Mouse (Mus musculus) embryo, embryonic 10.5 days (tissue): ENCODE measurements around the gene 9030025P20Rik.
"Not testable (repeated sequence)": the region's sequence is repeated elsewhere in the genome, so short reads cannot be mapped to it uniquely, and the experiment has no call there.

Source experiments
- DNase-seq: peaks from one replicate; pipeline ENCODE4 v3.0.0-alpha.2; 2015; ENCODE audit warnings: low spot score

9030025P20Rik gene

DNA sequence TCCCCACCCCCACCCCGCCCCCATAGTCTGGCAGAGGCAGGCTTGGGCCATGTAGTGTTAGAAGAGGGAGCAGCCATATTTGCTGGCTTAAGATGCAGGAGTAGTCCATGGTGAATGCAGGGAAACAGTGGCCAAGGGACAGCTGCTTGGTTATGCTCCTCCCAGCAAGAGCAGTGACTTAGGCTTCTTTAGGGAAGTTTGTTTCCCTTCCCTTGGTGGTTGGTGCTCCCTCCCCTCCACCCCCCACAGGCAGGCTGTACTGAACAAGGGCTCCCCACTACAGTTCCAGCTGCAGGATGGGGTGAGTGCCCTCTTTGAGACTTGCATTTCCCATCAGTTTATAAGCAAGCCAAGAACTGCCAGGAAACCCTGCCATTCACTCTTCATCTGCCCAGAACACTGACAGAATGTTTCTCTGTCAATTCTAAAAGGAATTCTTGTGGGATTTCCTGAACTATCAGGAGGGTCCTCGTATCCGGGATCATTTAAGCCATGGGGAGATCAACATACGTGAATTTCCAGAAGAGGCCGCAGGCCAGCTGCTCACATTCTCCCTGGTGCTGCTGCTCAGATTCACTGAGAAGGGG is 11.9 kb downstream of the 9030025P20Rik start:
- not testable (repeated sequence) for DNase-seq

DNA sequence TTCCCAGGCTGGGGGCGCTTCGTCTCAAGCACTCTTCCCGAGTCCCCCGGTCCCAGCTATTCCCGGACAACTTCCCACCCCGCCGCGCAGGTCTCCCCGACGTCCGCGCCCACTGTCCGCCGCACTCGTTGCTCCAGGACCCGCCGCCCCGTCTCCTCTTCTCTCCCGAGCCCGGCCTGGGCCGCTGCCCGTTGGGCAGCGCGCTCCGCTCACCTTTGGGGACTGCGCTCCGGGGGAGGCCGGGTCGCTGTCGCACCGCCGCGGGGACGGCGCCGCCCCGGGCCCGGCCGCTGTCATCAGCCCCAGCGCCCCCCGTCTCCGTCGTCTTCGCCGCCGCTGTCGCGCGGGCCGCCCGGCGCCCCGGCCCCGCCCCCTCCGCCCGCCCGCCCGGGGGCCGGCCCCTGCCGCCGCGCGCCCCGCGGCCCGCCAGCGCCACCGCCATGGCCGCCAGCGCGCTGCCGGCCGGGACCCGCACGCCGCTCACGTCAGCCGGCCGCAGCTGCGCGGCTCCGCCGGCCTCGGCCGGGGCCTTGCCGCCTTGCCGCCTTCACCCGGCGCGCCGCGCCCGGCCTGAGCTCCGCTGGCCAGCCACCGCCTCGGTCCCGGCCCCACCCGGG is 14.4 kb downstream of the 9030025P20Rik start:
- not testable (repeated sequence) for DNase-seq

DNA sequence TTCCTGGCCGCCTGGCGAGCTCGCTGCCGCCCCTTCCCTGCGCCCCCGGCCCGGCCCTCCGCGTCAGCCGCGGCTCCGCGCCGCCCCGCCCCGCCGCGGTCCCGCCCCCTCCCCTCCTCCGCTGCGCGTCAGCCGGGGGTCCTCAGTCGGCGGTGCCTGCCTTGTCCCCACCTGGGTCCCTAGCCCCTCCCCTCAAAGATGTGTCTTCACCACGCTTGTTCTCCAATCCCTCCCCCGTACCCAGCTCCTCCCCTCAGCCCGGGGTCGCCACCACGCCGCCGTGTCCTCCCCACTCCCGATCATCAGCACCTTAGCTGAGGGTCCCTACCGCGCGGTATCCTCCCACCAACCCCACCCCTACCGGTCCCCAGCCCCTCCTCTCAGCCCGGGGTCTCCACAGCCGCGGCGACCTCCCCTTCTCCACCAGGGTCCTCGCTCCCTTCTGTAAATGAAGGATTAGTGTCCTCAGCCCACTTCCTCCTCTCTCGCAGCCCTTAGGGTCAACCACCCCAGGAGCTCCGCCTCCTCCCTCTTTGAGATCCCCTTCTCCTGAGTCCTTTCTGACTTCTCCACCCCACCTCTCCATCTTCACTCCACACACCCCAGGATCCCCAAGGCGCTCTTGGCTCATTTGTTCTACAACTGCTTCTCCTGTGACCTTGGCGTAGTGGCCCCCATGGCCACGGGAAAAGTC is 15.0 kb downstream of the 9030025P20Rik start:
- DNase-seq = not testable (repeated sequence)

DNA sequence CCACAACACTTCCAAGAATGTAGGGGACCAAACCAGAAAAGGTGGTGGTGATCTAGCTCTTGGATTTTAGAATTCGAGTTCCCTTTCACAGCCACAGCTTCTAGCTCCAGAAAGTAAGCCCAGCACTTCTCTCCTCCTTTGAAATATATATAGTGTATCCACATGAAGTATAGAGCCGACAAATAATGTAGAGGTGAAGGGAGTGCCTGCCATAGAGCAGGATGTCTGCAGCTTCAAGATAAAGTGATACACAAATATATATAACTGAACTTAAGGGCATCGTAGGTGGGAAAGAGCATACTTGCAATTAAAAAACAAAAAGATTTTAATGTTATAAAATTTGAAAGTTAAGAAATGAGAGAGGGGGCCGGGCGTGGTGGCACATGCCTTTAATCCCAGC is 15.9 kb downstream of the 9030025P20Rik start:
- DNase-seq = not testable (repeated sequence)

DNA sequence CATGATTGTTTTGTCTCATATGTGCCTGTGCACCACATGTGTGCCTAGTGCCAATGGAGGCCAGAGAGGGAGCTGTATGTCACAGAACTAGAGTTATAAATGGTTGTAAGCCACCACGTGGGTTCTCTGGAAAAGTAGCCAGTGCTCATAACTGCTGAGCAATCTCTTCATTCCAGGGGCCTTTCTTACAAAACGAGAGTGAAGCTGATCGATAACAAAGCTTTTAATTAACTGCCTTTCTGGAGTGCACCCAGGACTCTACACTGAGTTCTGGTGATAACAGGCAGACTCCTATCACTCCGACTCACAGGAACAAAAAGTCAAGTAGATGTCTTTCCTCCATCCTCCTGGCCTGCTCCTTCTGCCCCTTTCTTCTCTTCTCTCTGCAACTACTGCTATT is 21.8 kb downstream of the 9030025P20Rik start:
- not testable (repeated sequence) for DNase-seq

DNA sequence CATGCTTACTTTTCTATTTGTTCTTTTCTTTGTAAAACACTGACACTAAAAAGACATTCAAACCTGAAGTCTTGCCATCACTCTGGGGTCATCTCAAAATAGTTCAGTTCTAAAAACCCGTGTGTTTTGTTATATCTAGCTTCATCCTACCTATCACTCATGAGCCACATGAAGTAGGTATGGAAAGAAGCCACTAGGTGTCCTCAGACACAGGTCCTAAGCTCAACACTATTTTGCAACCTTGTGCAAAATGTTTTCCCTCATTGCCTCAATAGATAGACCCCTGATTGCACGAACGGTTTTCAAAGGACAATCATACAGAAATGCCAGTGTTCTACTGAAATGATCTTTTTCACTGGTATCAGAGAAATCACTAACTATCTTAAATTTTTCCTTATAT is 30.8 kb downstream of the 9030025P20Rik start:
- DNase-seq = not testable (repeated sequence)

DNA sequence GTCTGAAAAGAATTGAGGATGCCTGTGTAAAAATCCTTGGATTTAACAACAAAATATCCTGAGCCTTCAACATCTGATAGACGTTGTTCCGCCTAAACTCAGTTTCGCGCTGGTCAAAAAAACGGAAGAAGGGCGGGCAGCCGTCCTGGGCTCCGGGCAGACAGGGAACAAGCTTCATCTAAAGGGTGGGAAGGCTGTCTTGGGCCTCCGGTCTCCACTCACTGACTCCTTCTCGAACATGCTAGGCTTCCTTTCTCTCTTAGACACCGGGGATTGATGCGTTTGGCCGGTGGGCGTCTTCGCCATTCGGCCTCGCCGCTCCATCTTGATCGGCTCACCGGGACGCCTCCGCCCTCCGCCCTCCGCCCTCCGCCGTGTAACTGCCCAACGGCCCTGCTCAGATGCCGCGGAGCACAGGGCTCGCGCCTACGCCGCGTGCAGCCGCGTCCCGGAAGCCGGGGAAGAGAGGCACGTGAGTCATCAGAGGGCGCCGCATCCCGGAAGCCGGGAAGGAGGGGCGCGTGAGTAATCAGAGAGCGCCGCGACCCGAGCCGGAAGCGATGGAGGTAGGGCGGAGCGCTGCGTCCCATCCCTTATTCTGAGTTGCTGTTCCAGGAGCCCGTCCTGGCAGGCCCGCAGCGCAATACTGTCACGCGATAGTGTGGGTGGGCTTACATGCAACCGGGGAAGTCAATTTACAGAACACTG is 31.6 kb downstream of the 9030025P20Rik start, which contains the start of gene Gm3435:
TSS of gene Gm3435 (plus strand) at position 471 of the 708 bp plus-strand sequence.
- DNase-seq = not testable (repeated sequence)

DNA sequence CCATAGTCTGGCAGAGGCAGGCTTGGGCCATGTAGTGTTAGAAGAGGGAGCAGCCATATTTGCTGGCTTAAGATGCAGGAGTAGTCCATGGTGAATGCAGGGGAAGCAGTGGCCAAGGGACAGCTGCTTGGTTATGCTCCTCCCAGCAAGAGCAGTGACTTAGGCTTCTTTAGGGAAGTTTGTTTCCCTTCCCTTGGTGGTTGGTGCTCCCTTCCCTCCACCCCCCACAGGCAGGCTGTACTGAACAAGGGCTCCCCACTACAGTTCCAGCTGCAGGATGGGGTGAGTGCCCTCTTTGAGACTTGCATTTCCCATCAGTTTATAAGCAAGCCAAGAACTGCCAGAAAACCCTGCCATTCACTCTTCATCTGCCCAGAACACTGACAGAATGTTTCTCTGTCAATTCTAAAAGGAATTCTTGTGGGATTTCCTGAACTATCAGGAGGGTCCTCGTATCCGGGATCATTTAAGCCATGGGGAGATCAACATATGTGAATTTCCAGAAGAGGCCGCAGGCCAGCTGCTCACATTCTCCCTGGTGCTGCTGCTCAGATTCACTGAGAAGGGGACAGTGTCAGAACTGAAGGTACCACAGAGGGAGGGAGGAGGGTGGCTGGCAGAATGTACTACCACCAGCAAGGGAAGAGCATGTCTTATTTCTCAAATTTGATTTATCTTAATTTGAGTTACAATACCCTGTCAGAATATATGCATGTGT is 43.4 kb downstream of the 9030025P20Rik start:
- not testable (repeated sequence) for DNase-seq

DNA sequence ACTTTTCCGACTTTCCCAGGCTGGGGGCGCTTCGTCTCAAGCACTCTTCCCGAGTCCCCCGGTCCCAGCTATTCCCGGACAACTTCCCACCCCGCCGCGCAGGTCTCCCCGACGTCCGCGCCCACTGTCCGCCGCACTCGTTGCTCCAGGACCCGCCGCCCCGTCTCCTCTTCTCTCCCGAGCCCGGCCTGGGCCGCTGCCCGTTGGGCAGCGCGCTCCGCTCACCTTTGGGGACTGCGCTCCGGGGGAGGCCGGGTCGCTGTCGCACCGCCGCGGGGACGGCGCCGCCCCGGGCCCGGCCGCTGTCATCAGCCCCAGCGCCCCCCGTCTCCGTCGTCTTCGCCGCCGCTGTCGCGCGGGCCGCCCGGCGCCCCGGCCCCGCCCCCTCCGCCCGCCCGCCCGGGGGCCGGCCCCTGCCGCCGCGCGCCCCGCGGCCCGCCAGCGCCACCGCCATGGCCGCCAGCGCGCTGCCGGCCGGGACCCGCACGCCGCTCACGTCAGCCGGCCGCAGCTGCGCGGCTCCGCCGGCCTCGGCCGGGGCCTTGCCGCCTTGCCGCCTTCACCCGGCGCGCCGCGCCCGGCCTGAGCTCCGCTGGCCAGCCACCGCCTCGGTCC is 45.7 kb downstream of the 9030025P20Rik start:
- DNase-seq = not testable (repeated sequence)

DNA sequence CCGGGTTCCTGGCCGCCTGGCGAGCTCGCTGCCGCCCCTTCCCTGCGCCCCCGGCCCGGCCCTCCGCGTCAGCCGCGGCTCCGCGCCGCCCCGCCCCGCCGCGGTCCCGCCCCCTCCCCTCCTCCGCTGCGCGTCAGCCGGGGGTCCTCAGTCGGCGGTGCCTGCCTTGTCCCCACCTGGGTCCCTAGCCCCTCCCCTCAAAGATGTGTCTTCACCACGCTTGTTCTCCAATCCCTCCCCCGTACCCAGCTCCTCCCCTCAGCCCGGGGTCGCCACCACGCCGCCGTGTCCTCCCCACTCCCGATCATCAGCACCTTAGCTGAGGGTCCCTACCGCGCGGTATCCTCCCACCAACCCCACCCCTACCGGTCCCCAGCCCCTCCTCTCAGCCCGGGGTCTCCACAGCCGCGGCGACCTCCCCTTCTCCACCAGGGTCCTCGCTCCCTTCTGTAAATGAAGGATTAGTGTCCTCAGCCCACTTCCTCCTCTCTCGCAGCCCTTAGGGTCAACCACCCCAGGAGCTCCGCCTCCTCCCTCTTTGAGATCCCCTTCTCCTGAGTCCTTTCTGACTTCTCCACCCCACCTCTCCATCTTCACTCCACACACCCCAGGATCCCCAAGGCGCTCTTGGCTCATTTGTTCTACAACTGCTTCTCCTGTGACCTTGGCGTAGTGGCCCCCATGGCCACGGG is 46.4 kb downstream of the 9030025P20Rik start:
- DNase-seq = not testable (repeated sequence)

DNA sequence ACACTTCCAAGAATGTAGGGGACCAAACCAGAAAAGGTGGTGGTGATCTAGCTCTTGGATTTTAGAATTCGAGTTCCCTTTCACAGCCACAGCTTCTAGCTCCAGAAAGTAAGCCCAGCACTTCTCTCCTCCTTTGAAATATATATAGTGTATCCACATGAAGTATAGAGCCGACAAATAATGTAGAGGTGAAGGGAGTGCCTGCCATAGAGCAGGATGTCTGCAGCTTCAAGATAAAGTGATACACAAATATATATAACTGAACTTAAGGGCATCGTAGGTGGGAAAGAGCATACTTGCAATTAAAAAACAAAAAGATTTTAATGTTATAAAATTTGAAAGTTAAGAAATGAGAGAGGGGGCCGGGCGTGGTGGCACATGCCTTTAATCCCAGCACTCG is 47.2 kb downstream of the 9030025P20Rik start:
- DNase-seq = not testable (repeated sequence)

DNA sequence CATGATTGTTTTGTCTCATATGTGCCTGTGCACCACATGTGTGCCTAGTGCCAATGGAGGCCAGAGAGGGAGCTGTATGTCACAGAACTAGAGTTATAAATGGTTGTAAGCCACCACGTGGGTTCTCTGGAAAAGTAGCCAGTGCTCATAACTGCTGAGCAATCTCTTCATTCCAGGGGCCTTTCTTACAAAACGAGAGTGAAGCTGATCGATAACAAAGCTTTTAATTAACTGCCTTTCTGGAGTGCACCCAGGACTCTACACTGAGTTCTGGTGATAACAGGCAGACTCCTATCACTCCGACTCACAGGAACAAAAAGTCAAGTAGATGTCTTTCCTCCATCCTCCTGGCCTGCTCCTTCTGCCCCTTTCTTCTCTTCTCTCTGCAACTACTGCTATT is 53.1 kb downstream of the 9030025P20Rik start:
- DNase-seq = not testable (repeated sequence)

DNA sequence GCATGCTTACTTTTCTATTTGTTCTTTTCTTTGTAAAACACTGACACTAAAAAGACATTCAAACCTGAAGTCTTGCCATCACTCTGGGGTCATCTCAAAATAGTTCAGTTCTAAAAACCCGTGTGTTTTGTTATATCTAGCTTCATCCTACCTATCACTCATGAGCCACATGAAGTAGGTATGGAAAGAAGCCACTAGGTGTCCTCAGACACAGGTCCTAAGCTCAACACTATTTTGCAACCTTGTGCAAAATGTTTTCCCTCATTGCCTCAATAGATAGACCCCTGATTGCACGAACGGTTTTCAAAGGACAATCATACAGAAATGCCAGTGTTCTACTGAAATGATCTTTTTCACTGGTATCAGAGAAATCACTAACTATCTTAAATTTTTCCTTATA is 62.2 kb downstream of the 9030025P20Rik start:
- not testable (repeated sequence) for DNase-seq
